Mouse (Mus musculus) embryonic facial prominence, embryonic 13.5 days (tissue): ENCODE data around the gene Pygo2. TPM values are rescaled to one million over a fixed set of nuclear protein-coding genes. Genes with fewer than 3 reads are reported as not detected.

Source experiments
- ATAC-seq: fragments of 200-750 bp; cut with Nextera tagmentation; 2 replicates; pipeline ENCODE4 v1.8.0; 2017; ENCODE audit warnings: low read depth; ENCODE audit not compliant: insufficient number of reproducible peaks, insufficient read depth, low FRiP score, low TSS enrichment
- H3K27ac ChIP-seq: fragments of 300-500 bp; sonication (generic); 2 replicates; pipeline ENCODE4 v1.5.1; 2015; ENCODE audit warnings: moderate library complexity, mild to moderate bottlenecking, inconsistent platforms
- H3K27me3 ChIP-seq: fragments of 300-500 bp; sonication (generic); 2 replicates; pipeline ENCODE4 v1.6.1; 2015; ENCODE audit warnings: mild to moderate bottlenecking, inconsistent platforms
- H3K36me3 ChIP-seq: fragments of 300-500 bp; sonication (generic); 2 replicates; pipeline ENCODE4 v1.6.1; 2015; ENCODE audit warnings: mild to moderate bottlenecking, inconsistent platforms
- H3K4me1 ChIP-seq: fragments of 300-500 bp; sonication (generic); 2 replicates; pipeline ENCODE4 v1.6.1; 2015; ENCODE audit warnings: inconsistent platforms
- H3K4me2 ChIP-seq: fragments of 300-500 bp; sonication (generic); 2 replicates; pipeline ENCODE4 v1.6.1; 2015; ENCODE audit warnings: moderate library complexity, mild to moderate bottlenecking, inconsistent platforms
- H3K4me3 ChIP-seq: fragments of 300-500 bp; sonication (generic); 2 replicates; pipeline ENCODE4 v1.5.1; 2015; ENCODE audit warnings: mild to moderate bottlenecking, inconsistent platforms
- H3K9ac ChIP-seq: fragments of 300-500 bp; sonication (generic); 2 replicates; pipeline ENCODE4 v1.6.1; 2015; ENCODE audit warnings: mild to moderate bottlenecking, inconsistent platforms
- H3K9me3 ChIP-seq: fragments of 300-500 bp; sonication (generic); 2 replicates; pipeline ENCODE4 v1.6.1; 2016; ENCODE audit warnings: inconsistent platforms
- WGBS: fragments of 180-500 bp; shearing (Covaris S2); methylation state at CpG from one replicate; pipeline ENCODE4 v1.1.7; 2015; ENCODE audit warnings: mixed read lengths; 5-methylcytosine and 5-hydroxymethylcytosine counted together
- polyA plus RNA-seq: library from polyadenylated mRNA; unstranded; fragments of >200 nt; fragmentation: Nextera tagmentation; extraction: Ambion mirVana; gene quantifications from 2 replicates; pipeline ENCODE4 v1.2.1, GENCODE M21; 2015

Pygo2 gene
- polyA plus RNA-seq, 1 experiment from 2014 or later: 50.5 TPM

- Histone ChIP-seq H3K36me3 (peaks cover 24% of the 10 kb centered on the region), H3K4me2 (no peak overlapping the region), H3K4me1 (no peaks in the 10 kb centered on the region), H3K9ac (no peak overlapping the region), H3K4me3 (no peak overlapping the region), H3K27me3 (no peaks in the 10 kb centered on the region), H3K27ac (no peak overlapping the region), H3K9me3 (no peaks in the 10 kb centered on the region)
- ATAC-seq: no peak
- 70% methylated on average over 7 of the region's 7 CpGs for WGBS
Observed at GRCm38 (mm10) chr3:89472280-89472679, 42.3 kb downstream of the Pygo2 start.

GRCm38 (mm10) chr3:89473838-89474237 lies 43.8 kb downstream of the Pygo2 start:
- no peaks in the 10 kb centered on the region for H3K9me3 ChIP-seq
- ATAC-seq: no peak
- 64% methylated on average over 6 of the region's 6 CpGs for WGBS
- H3K4me3 ChIP-seq: no peak overlapping the region
- no peaks in the 10 kb centered on the region for H3K27me3 ChIP-seq
- H3K4me2 ChIP-seq: no peak overlapping the region
- no peaks in the 10 kb centered on the region for H3K4me1 ChIP-seq
- H3K36me3 ChIP-seq: peaks cover 11% of the 10 kb centered on the region; the same call in 1 of the 2 replicates
- no peak overlapping the region for H3K27ac ChIP-seq
- H3K9ac ChIP-seq: no peak overlapping the region

- Histone ChIP-seq H3K4me1 (no peaks in the 10 kb centered on the region), H3K27ac (no peak overlapping the region), H3K36me3 (no peaks in the 10 kb centered on the region), H3K9me3 (no peaks in the 10 kb centered on the region), H3K4me3 (no peak overlapping the region), H3K9ac (no peak overlapping the region), H3K27me3 (no peaks in the 10 kb centered on the region), H3K4me2 (no peak overlapping the region)
- 79% methylated on average over 6 of the region's 6 CpGs for whole genome bisulfite sequencing
- ATAC-seq: no peak
Observed at GRCm38 (mm10) chr3:89479055-89479454, 49.0 kb downstream of the Pygo2 start.

- ATAC-seq: no peak
- Histone ChIP-seq H3K4me2 (no peak overlapping the region), H3K27me3 (peaks cover 12% of the 10 kb centered on the region; the same call in 1 of the 2 replicates), H3K4me3 (no peak overlapping the region), H3K4me1 (peaks cover 6% of the 10 kb centered on the region), H3K9me3 (no peaks in the 10 kb centered on the region), H3K27ac (no peak overlapping the region), H3K9ac (no peak overlapping the region), H3K36me3 (no peaks in the 10 kb centered on the region)
- WGBS: 39% methylated on average over 2 of the region's 2 CpGs
Observed at GRCm38 (mm10) chr3:89481488-89481887, 51.5 kb downstream of the Pygo2 start.

GRCm38 (mm10) chr3:89482249-89482648 lies 52.2 kb downstream of the Pygo2 start:
- no peak for ATAC-seq

More at GRCm38 (mm10) chr3:89482249-89482648, 52.2 kb downstream of the Pygo2 start:
- Histone ChIP-seq H3K9me3 (no peaks in the 10 kb centered on the region), H3K27me3 (peaks cover 12% of the 10 kb centered on the region; the same call in 1 of the 2 replicates), H3K4me1 (peaks cover 6% of the 10 kb centered on the region), H3K36me3 (no peaks in the 10 kb centered on the region), H3K9ac (no peak overlapping the region), H3K4me3 (no peak overlapping the region), H3K4me2 (no peak overlapping the region), H3K27ac (no peak overlapping the region)
- WGBS: 94% methylated on average over 5 of the region's 5 CpGs

Other genes with a start within 250 kb of the Pygo2 start
- 31.5 and 32.6 TPM in 2 replicates for gene Fam189b, start 247.1 kb upstream of the Pygo2 start, polyA plus RNA-seq
- 34.7 TPM in 2 replicates for gene Gba, start 227.3 kb upstream of the Pygo2 start, polyA plus RNA-seq
- gene Thbs3, start 215.0 kb upstream of the Pygo2 start, polyA plus RNA-seq: 42.0 and 48.1 TPM in 2 replicates
- 182 and 212 TPM in 2 replicates for gene Mtx1, start 203.1 kb upstream of the Pygo2 start, polyA plus RNA-seq
- gene Muc1, start 201.2 kb upstream of the Pygo2 start, polyA plus RNA-seq: 1.5 and 1.6 TPM in 2 replicates
- gene Krtcap2, start 184.2 kb upstream of the Pygo2 start, polyA plus RNA-seq: 300 and 361 TPM in 2 replicates
- gene Trim46, start 183.9 kb upstream of the Pygo2 start, polyA plus RNA-seq: 7.0 and 9.7 TPM in 2 replicates
- 120 and 147 TPM in 2 replicates for gene Dpm3, start 170.9 kb upstream of the Pygo2 start, polyA plus RNA-seq
- 67.4 and 68.6 TPM in 2 replicates for gene Slc50a1, start 159.6 kb upstream of the Pygo2 start, polyA plus RNA-seq
- gene Efna1, start 149.1 kb upstream of the Pygo2 start, polyA plus RNA-seq: 40.7 and 43.1 TPM in 2 replicates
- 22.6 and 26.6 TPM in 2 replicates for gene Efna3, start 107.2 kb upstream of the Pygo2 start, polyA plus RNA-seq
- 46.5 and 50.1 TPM in 2 replicates for gene Efna4, start 92.2 kb upstream of the Pygo2 start, polyA plus RNA-seq
- gene Adam15, start 80.2 kb upstream of the Pygo2 start, polyA plus RNA-seq: 50.8 and 52.6 TPM in 2 replicates
- gene Dcst2, start 68.2 kb upstream of the Pygo2 start, polyA plus RNA-seq: 0.18 and 0.38 TPM in 2 replicates
- gene Dcst1, start 65.0 kb upstream of the Pygo2 start, polyA plus RNA-seq: 0.44 and 0.85 TPM in 2 replicates
- 1.7 and 2.1 TPM in 2 replicates for gene Zbtb7b, start 35.4 kb upstream of the Pygo2 start, polyA plus RNA-seq
- not detected in 2 replicates for gene Lenep, start 27.4 kb upstream of the Pygo2 start, polyA plus RNA-seq
- gene Flad1, start 18.3 kb upstream of the Pygo2 start, polyA plus RNA-seq: 29.4 and 29.5 TPM in 2 replicates
- 513 and 525 TPM in 2 replicates for gene Cks1b, start 11.8 kb upstream of the Pygo2 start, polyA plus RNA-seq
- 91.4 and 93.3 TPM in 2 replicates for gene Shc1, start 11.8 kb upstream of the Pygo2 start, polyA plus RNA-seq
- 25.2 and 27.7 TPM in 2 replicates for gene Pbxip1, start 6.5 kb downstream of the Pygo2 start, polyA plus RNA-seq
- gene Pmvk, start 24.3 kb downstream of the Pygo2 start, polyA plus RNA-seq: 49.3 and 57.5 TPM in 2 replicates
- 1.5 and 1.7 TPM in 2 replicates for gene Kcnn3, start 90.0 kb downstream of the Pygo2 start, polyA plus RNA-seq